Mouse (Mus musculus): ENCODE measurements around the gene Cd160. TPM values are rescaled to one million over a fixed set of nuclear protein-coding genes. Genes with fewer than 3 reads are reported as not detected.

Gene Cd160
- total and polyA plus RNA-seq, 2 experiments from 2014 or later: 0.06 TPM; not detected in 1

DNA sequence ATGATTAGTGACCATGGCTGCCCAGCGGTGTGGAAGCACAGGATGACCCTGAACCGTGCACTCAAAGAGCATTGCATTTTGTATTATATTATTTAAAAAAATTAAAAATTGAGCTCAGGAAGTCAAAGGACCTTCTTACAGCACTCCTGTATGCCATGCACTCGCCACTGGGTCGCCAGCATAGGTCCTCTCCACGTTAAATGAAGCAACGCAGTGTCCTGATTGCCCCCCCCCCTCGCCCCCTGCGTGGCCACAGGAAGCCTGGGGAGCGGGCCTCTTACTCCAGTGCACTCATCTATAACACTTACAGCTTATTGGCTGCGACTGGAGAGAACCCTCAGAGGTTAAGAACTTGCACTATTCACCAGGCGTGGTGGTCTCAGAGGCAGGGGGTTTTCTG, 3.9 kb downstream of the Cd160 start:
- H3K4me2 ChIP-seq (ENCODE audit: low read depth, low read length, poor library complexity, severe bottlenecking): no peak overlapping the region
- 35% methylated on average over 11 of the region's 11 CpGs for WGBS
- no peak overlapping the region for H3K4me3 ChIP-seq (ENCODE audit: low read depth, low read length)
- H3K9ac ChIP-seq (replicated peaks; ENCODE audit: low read length, poor library complexity, severe bottlenecking): no peak overlapping the region
- no peak for ATAC-seq (ENCODE audit: low FRiP score)
- no peak overlapping the region for H3K27ac ChIP-seq (ENCODE audit: low read depth, low read length)
- H3K27me3 ChIP-seq (ENCODE audit: insufficient read depth, low read length): no peaks in the 10 kb centered on the region
- H3K4me1 ChIP-seq (ENCODE audit: insufficient read depth, low read length): no peaks in the 10 kb centered on the region
- no peak for DNase-seq (ENCODE audit: low spot score)
- no peaks in the 10 kb centered on the region for H3K9me3 ChIP-seq (ENCODE audit: low read length)
- no peaks in the 10 kb centered on the region for H3K36me3 ChIP-seq (ENCODE audit: insufficient read depth, low read length)
- TF ChIP-seq CTCF (IDR thresholded peaks at IDR 0.05): no peak

DNA sequence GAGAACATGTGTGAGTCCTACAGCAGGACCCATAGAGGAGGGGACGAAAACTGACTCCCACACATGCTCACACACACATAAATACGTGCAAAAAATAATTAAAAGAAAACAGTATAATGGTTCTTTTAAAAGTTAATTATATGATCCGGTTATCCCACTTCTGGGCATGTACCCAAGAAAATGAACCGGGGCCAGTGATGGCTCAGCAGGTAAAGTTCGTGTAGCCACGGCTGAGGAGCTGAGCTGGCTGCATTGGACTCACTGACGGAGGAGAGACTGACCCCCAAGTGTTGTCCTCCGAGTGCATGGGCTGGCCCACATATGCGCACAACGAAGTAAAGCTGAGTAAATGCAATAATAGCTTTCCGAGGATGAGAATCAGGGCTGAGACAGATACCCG, 4.5 kb downstream of the Cd160 start:
- TF ChIP-seq CTCF (IDR thresholded peaks at IDR 0.05): no peak
- no peaks in the 10 kb centered on the region for H3K36me3 ChIP-seq (ENCODE audit: insufficient read depth, low read length)
- no peaks in the 10 kb centered on the region for H3K9me3 ChIP-seq (ENCODE audit: low read length)
- no peak overlapping the region for H3K9ac ChIP-seq (replicated peaks; ENCODE audit: low read length, poor library complexity, severe bottlenecking)
- ATAC-seq (ENCODE audit: low FRiP score) (no peak), DNase-seq (ENCODE audit: low spot score) (no peak)
- H3K4me3 ChIP-seq (ENCODE audit: low read depth, low read length): no peak overlapping the region
- H3K4me2 ChIP-seq (ENCODE audit: low read depth, low read length, poor library complexity, severe bottlenecking): no peak overlapping the region
- H3K27ac ChIP-seq (ENCODE audit: low read depth, low read length): no peak overlapping the region
- WGBS: 82% methylated on average over 12 of the region's 12 CpGs
- no peaks in the 10 kb centered on the region for H3K27me3 ChIP-seq (ENCODE audit: insufficient read depth, low read length)
- no peaks in the 10 kb centered on the region for H3K4me1 ChIP-seq (ENCODE audit: insufficient read depth, low read length)

DNA sequence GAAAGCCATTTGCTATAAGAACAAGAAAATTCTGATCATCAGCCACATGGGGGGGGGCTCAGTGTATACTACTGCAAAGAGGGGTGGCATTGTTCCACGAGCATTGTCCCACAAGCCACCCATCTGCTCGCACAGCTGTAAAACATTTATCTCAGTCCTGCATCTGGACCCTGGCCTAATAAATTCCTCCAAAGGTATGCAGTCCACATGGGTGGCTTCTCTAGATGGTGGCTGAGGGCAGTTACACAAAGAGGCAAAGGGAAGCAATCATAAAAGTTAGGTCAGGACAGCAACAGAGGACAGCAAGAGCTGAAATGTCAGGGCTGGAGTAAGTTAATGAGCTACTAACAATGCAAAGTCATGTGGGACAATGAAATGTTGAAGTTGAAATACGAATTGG, 5.5 kb downstream of the Cd160 start:
- Histone ChIP-seq H3K4me1 (ENCODE audit: insufficient read depth, low read length) (no peaks in the 10 kb centered on the region), H3K36me3 (ENCODE audit: insufficient read depth, low read length) (no peaks in the 10 kb centered on the region), H3K4me3 (ENCODE audit: low read depth, low read length) (no peak overlapping the region), H3K9me3 (ENCODE audit: low read length) (no peaks in the 10 kb centered on the region), H3K27me3 (ENCODE audit: insufficient read depth, low read length) (no peaks in the 10 kb centered on the region), H3K4me2 (ENCODE audit: low read depth, low read length, poor library complexity, severe bottlenecking) (no peak overlapping the region), H3K9ac (replicated peaks; ENCODE audit: low read length, poor library complexity, severe bottlenecking) (no peak overlapping the region), H3K27ac (ENCODE audit: low read depth, low read length) (no peak overlapping the region)
- WGBS: 70% methylated on average over 3 of the region's 3 CpGs
- DNase-seq (ENCODE audit: low spot score) (no peak), ATAC-seq (ENCODE audit: low FRiP score) (no peak)
- TF ChIP-seq CTCF (IDR thresholded peaks at IDR 0.05): no peak

DNA sequence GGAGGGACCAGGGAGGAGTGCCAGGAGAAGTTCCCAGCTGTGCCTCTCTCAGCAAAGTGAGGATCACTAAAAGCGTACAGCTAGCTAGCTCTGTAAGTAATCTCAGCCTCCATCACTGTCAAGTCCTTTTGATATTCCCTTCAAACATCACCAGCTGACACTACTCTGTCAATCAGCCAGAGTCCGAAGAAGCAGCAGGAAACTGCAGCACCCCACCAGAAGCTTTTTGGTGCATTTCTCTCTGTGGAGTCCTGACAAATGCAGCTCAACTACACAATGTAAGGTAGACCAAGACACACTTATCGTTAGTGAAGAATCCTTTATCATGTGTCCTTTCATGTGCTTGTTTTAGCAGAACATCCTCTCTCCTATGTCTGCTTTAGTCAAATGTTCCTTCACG, 7.6 kb downstream of the Cd160 start:
- no peak for TF ChIP-seq CTCF (IDR thresholded peaks at IDR 0.05)
- 81% methylated on average over 4 of the region's 4 CpGs for WGBS
- no peaks in the 10 kb centered on the region for H3K27me3 ChIP-seq (ENCODE audit: insufficient read depth, low read length)

DNA sequence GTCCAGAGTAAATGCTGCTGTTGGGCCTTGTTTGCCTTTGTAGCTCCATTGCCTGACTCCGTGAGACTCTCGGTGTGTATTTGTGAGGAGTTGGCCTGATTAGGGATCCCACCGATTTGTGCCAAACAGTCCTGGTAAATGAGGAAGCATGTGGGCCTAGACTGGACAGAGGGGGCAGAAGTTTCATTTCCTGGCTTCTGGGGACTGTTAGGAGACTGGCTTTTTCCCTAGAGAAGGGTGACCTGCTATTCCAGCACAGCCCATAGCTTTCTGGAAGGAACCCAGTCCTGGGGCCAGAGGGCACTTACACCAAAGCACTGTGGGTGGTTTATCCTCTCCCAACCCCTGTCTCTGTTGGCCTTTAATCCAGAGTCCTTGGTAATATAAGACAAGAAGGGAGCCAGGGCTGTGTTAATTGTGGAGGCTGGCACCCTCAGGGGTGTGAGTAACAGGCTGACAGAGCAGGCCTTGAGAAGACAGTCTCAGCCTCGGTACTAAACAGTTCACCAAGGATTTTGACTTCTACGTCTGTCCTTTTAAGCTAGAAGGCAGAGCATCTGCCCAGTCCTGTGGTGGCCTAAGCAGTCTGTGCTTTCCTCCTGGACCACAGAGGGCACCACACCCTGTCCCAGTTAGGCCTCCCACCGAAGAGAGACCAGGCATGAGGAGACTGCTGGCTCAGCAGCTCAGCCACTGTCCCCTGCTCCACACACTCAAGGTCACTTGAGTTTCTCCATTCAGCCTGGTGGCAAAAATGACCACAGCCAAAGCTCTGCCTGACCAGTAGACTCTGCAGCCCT, 8.8 kb downstream of the Cd160 start:
- no peaks in the 10 kb centered on the region for H3K4me1 ChIP-seq (ENCODE audit: insufficient read depth, low read length)
- no peak overlapping the region for H3K4me3 ChIP-seq (ENCODE audit: low read depth, low read length)
- H3K9ac ChIP-seq (replicated peaks; ENCODE audit: low read length, poor library complexity, severe bottlenecking): no peak overlapping the region
- 71% methylated on average over 6 of the region's 6 CpGs for WGBS
- ATAC-seq (ENCODE audit: low FRiP score) (no peak), DNase-seq (ENCODE audit: low spot score) (no peak)
- no peak for TF ChIP-seq CTCF (IDR thresholded peaks at IDR 0.05)
- H3K4me2 ChIP-seq (ENCODE audit: low read depth, low read length, poor library complexity, severe bottlenecking): no peak overlapping the region
- H3K27me3 ChIP-seq (ENCODE audit: insufficient read depth, low read length): no peaks in the 10 kb centered on the region
- no peaks in the 10 kb centered on the region for H3K9me3 ChIP-seq (ENCODE audit: low read length)
- H3K27ac ChIP-seq (ENCODE audit: low read depth, low read length): no peak overlapping the region
- H3K36me3 ChIP-seq (ENCODE audit: insufficient read depth, low read length): no peaks in the 10 kb centered on the region

More for the DNA sequence above, 7.6 kb downstream of the Cd160 start:
- H3K9ac ChIP-seq (replicated peaks; ENCODE audit: low read length, poor library complexity, severe bottlenecking): no peak overlapping the region
- no peak overlapping the region for H3K4me2 ChIP-seq (ENCODE audit: low read depth, low read length, poor library complexity, severe bottlenecking)
- DNase-seq (ENCODE audit: low spot score) (no peak), ATAC-seq (ENCODE audit: low FRiP score) (no peak)
- H3K36me3 ChIP-seq (ENCODE audit: insufficient read depth, low read length): no peaks in the 10 kb centered on the region
- no peak overlapping the region for H3K4me3 ChIP-seq (ENCODE audit: low read depth, low read length)
- no peak overlapping the region for H3K27ac ChIP-seq (ENCODE audit: low read depth, low read length)
- no peaks in the 10 kb centered on the region for H3K4me1 ChIP-seq (ENCODE audit: insufficient read depth, low read length)
- no peaks in the 10 kb centered on the region for H3K9me3 ChIP-seq (ENCODE audit: low read length)

DNA sequence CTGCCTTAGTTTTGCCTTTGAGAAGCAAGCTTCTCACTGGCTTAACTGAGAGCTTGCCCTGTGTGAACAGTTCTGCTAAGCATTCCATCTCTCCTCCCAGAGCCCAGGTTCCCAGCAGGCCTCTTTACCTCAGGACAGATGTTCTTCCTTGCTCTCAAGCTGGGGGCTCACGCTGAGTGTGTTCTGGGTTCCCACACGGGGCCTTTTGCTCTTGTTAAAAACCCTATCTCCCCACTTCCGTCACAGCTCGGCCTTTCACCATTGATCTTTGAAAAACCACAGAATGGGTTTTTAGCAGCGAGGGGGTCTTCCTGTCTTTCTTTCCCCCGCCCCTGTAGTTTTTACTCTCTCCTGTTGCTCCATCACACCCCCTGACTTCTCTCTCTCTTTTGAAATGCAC, 14.8 kb downstream of the Cd160 start:
- DNase-seq (ENCODE audit: low spot score): no peak
- no peak overlapping the region for H3K27ac ChIP-seq (ENCODE audit: low read depth, low read length)

More for the DNA sequence above, 14.8 kb downstream of the Cd160 start:
- no peak overlapping the region for H3K9ac ChIP-seq (replicated peaks; ENCODE audit: low read length, poor library complexity, severe bottlenecking)
- H3K4me3 ChIP-seq (ENCODE audit: low read depth, low read length): no peak overlapping the region
- H3K36me3 ChIP-seq (ENCODE audit: insufficient read depth, low read length): no peaks in the 10 kb centered on the region
- no peaks in the 10 kb centered on the region for H3K4me1 ChIP-seq (ENCODE audit: insufficient read depth, low read length)
- 57% methylated on average over 6 of the region's 6 CpGs for WGBS
- no peak overlapping the region for H3K4me2 ChIP-seq (ENCODE audit: low read depth, low read length, poor library complexity, severe bottlenecking)
- no peaks in the 10 kb centered on the region for H3K9me3 ChIP-seq (ENCODE audit: low read length)
- no peak for ATAC-seq (ENCODE audit: low FRiP score)
- no peaks in the 10 kb centered on the region; the same call in 1 of the 2 replicates for H3K27me3 ChIP-seq (ENCODE audit: insufficient read depth, low read length)
- no peak for TF ChIP-seq CTCF (IDR thresholded peaks at IDR 0.05)
